Mouse (Mus musculus): ENCODE measurements around the gene Atf7ip.

DNA sequence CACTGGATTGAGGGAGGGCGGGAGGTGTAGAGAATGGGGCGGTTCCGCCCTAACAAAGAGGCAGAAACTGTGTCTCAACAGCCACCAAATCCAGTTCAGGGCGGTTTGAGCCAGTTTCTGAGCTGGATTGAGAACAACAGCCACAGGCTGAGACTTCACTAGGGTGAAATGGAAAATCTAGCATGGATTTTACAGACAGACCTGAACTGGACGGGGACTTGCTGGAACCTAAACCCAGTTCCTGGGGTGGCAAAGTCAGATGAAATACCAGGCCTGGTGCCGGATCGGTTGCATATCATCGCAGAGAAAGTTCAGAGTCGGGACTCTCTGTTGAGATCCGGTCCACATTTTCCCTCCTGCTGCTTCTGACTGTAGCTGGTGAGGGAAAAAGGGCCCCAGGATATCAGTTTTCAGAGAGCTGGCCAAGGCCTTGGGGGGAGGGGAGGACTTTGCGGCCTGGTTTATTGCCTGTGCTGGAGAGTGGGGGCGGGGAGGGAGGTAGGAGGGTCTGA lies 37.5 kb upstream of the Atf7ip start:
- TF ChIP-seq CTCF (IDR thresholded peaks at IDR 0.05; ENCODE audit: control insufficient read depth, insufficient read depth, low read length) (no peak), POLR2A (IDR thresholded peaks at IDR 0.05; ENCODE audit: borderline replicate concordance, control insufficient read depth, low read depth, low read length) (no peak)
